Mouse (Mus musculus) thymus, postnatal 4 days (tissue): ENCODE data around the gene Olig1.
"Not testable (repeated sequence)": the region's sequence is repeated elsewhere in the genome, so short reads cannot be mapped to it uniquely, and the experiment has no call there.

ENCODE experiments used
- DNase-seq: peaks from one replicate; pipeline ENCODE4 v3.0.0; 2021

Olig1 gene

GRCm38 (mm10) chr16:91255419-91256164 lies 14.0 kb upstream of the Olig1 start:
- not testable (repeated sequence) for DNase-seq

- DNase-seq, result no peak
Measured at GRCm38 (mm10) chr16:91258956-91259355, 10.6 kb upstream of the Olig1 start.

- no peak for DNase-seq
Measured at GRCm38 (mm10) chr16:91260861-91261260, 8.7 kb upstream of the Olig1 start.

- no peak for DNase-seq
Measured at GRCm38 (mm10) chr16:91262467-91263220, 6.9 kb upstream of the Olig1 start.

GRCm38 (mm10) chr16:91265972-91266371 lies 3.6 kb upstream of the Olig1 start:
- no peak for DNase-seq

- no peak for DNase-seq
Measured at GRCm38 (mm10) chr16:91268724-91269452, 684 bp upstream of the Olig1 start.

- DNase-seq, result peak; percentile 26
Measured at GRCm38 (mm10) chr16:91270212-91270971, 820 bp downstream of the Olig1 start.

- no peak for DNase-seq
Measured at GRCm38 (mm10) chr16:91270982-91271549, 1.5 kb downstream of the Olig1 start.

- DNase-seq, result no peak
Measured at GRCm38 (mm10) chr16:91271634-91272033, 2.1 kb downstream of the Olig1 start.

GRCm38 (mm10) chr16:91280516-91280915 lies 10.9 kb downstream of the Olig1 start:
- no peak for DNase-seq

- no peak for DNase-seq
Measured at GRCm38 (mm10) chr16:91292080-91292479, 22.5 kb downstream of the Olig1 start.

- DNase-seq, result no peak
Measured at GRCm38 (mm10) chr16:91292719-91293333, 23.3 kb downstream of the Olig1 start.

GRCm38 (mm10) chr16:91297726-91298125 lies 28.2 kb downstream of the Olig1 start:
- DNase-seq, result no peak

- no peak for DNase-seq
Measured at GRCm38 (mm10) chr16:91299412-91299811, 29.8 kb downstream of the Olig1 start.

GRCm38 (mm10) chr16:91300641-91301441 lies 31.3 kb downstream of the Olig1 start:
- no peak for DNase-seq

GRCm38 (mm10) chr16:91301454-91301853 lies 31.9 kb downstream of the Olig1 start:
- DNase-seq, result no peak

- DNase-seq, result no peak
Measured at GRCm38 (mm10) chr16:91303776-91304709, 34.5 kb downstream of the Olig1 start.

- no peak for DNase-seq
Measured at GRCm38 (mm10) chr16:91305512-91306111, 36.0 kb downstream of the Olig1 start.

GRCm38 (mm10) chr16:91309872-91310271 lies 40.3 kb downstream of the Olig1 start:
- DNase-seq, result no peak
